Mouse (Mus musculus) kidney, postnatal 0 days (tissue): ENCODE measurements at regions not wholly inside any gene's neighbourhood (a gene's known extent, or its start where the extent isn't known, plus 50 kb on each side); places are given as distances from the start of the nearest gene placed in this dataset.

Experiments used
- ATAC-seq: fragments of 200-750 bp; cut with Nextera tagmentation; replicated peaks from 2 replicates; pipeline ENCODE4 v1.8.0; 2017; ENCODE audit warnings: low read depth, moderate number of reproducible peaks, moderate TSS enrichment, moderate library complexity; ENCODE audit not compliant: low FRiP score
- DNase-seq: peaks from one replicate; pipeline ENCODE4 v3.0.0-alpha.2; 2016; ENCODE audit warnings: low spot score
- H3K27ac ChIP-seq: fragments of 300-500 bp; sonication (generic); 2 replicates; pipeline ENCODE4 v1.5.1; 2014; ENCODE audit warnings: mild to moderate bottlenecking
- H3K27me3 ChIP-seq: fragments of 300-500 bp; sonication (generic); 2 replicates; pipeline ENCODE4 v1.6.1; 2014; ENCODE audit warnings: low read length, mixed read lengths; ENCODE audit not compliant: insufficient read depth
- H3K36me3 ChIP-seq: fragments of 300-500 bp; sonication (generic); 2 replicates; pipeline ENCODE4 v1.6.1; 2014; ENCODE audit warnings: low read length, mixed read lengths; ENCODE audit not compliant: insufficient read depth
- H3K4me1 ChIP-seq: fragments of 300-500 bp; sonication (generic); replicated peaks from 2 replicates; pipeline ENCODE4 v1.6.1; 2014; ENCODE audit warnings: antibody characterized with exemption, low read length, mixed read lengths; ENCODE audit not compliant: insufficient read depth
- H3K4me2 ChIP-seq: fragments of 300-500 bp; sonication (generic); 2 replicates; pipeline ENCODE4 v1.6.1; 2014; ENCODE audit warnings: mild to moderate bottlenecking, low read length, moderate library complexity, mixed read lengths
- H3K4me3 ChIP-seq: fragments of 300-500 bp; sonication (generic); replicated peaks from 2 replicates; pipeline ENCODE4 v1.5.1; 2014; ENCODE audit warnings: low read depth, low read length
- H3K9ac ChIP-seq: fragments of 300-500 bp; sonication (generic); 2 replicates; pipeline ENCODE4 v1.6.1; 2014; ENCODE audit warnings: low read depth, low read length
- H3K9me3 ChIP-seq: fragments of 300-500 bp; sonication (generic); replicated peaks from 2 replicates; pipeline ENCODE4 v1.6.1; 2016; ENCODE audit warnings: low read length, inconsistent platforms, mixed read lengths
- CTCF ChIP-seq: IDR thresholded peaks from 2 replicates; pipeline ENCODE4 v1.5.1; 2016; ENCODE audit warnings: antibody characterized with exemption, low read depth, mild to moderate bottlenecking, moderate library complexity
- WGBS: fragments of 180-500 bp; shearing (Covaris S2); extraction: QIAGEN DNeasy Blood & Tissue Kit; methylation state at CpG from one replicate; pipeline ENCODE4 v1.1.7; 2014; 5-methylcytosine and 5-hydroxymethylcytosine counted together

DNA sequence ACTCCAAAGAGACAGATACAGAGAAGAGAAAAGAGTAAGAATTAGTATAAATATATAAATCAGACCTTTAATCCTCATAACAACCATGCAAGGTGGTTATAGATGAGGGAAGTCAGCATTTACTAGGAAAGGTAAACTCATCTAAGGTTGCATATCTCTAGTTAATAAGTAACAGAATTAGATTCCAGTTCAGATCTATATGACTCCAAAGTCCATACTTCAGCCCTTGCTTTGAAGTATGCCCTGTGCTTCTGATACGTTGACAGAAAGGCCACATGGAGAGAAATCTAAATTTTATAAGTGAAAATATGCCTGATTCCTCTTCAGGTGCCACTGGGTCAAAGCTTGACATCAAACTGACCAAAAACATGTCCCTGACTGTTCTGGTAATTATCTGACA, 414.7 kb upstream of the Acvr2a start:
- ATAC-seq = no peak
- WGBS = 68% methylated on average over 1 of the region's 1 CpGs
- no peak for TF ChIP-seq CTCF
- no peaks in the 10 kb centered on the region for H3K4me1 ChIP-seq
- no peak overlapping the region for H3K4me2 ChIP-seq
- H3K4me3 ChIP-seq = no peak overlapping the region
- no peak for DNase-seq
- no peaks in the 10 kb centered on the region for H3K36me3 ChIP-seq
- H3K27me3 ChIP-seq = no peaks in the 10 kb centered on the region
- no peaks in the 10 kb centered on the region for H3K9me3 ChIP-seq
- no peak overlapping the region for H3K27ac ChIP-seq
- H3K9ac ChIP-seq = no peak overlapping the region

DNA sequence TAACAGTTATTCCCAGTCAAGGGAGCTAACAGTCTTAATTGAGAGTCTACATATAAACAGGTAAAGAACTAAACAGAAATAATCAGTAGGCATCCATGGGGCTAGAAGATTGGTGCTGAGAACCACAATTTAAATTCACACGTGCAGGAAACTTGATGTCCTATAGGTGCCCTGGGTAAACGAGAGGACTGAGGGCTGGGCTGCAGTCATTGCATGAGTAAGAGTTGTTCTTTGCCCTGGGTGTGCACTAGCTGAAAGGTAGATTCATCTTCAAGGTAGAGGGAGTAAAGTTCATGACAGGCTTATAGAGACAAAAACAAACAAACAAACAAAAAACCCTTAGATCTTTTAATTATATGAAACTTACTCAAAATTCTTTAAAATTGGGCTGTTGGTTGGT, 411.1 kb upstream of the Acvr2a start:
- Histone ChIP-seq H3K4me2 (no peak overlapping the region), H3K36me3 (no peaks in the 10 kb centered on the region), H3K4me1 (no peaks in the 10 kb centered on the region), H3K27me3 (no peaks in the 10 kb centered on the region), H3K9me3 (no peaks in the 10 kb centered on the region), H3K9ac (no peak overlapping the region), H3K4me3 (no peak overlapping the region), H3K27ac (no peak overlapping the region)
- ATAC-seq (no peak), DNase-seq (no peak)
- WGBS = 78% methylated on average over 2 of the region's 2 CpGs
- TF ChIP-seq CTCF = no peak

DNA sequence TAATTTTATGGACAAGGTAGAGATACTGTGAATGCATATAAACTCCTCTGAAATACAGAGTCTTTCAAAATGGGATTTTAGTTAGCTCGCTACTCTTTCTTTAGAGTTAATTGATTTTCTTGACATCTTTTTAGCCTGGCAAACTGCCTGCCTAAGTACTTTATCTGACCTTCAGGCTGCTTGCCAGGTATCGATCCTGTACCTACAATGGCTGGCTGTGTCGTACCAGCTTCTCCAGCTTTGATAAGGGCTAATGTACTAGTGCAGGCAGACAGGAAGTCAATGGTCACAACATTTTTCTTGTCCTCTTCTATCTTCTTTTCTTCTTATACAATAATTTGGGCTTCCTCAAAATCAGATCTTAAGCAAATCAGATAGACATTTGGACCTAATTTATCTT, 409.4 kb upstream of the Acvr2a start:
- H3K27me3 ChIP-seq = no peaks in the 10 kb centered on the region
- no peak overlapping the region for H3K27ac ChIP-seq
- no peak overlapping the region for H3K4me2 ChIP-seq
- 71% methylated on average over 3 of the region's 3 CpGs for WGBS
- ATAC-seq (no peak), DNase-seq (no peak)
- no peaks in the 10 kb centered on the region for H3K36me3 ChIP-seq
- TF ChIP-seq CTCF = no peak
- H3K9me3 ChIP-seq = no peaks in the 10 kb centered on the region
- H3K4me3 ChIP-seq = no peak overlapping the region
- H3K9ac ChIP-seq = no peak overlapping the region
- H3K4me1 ChIP-seq = no peaks in the 10 kb centered on the region

DNA sequence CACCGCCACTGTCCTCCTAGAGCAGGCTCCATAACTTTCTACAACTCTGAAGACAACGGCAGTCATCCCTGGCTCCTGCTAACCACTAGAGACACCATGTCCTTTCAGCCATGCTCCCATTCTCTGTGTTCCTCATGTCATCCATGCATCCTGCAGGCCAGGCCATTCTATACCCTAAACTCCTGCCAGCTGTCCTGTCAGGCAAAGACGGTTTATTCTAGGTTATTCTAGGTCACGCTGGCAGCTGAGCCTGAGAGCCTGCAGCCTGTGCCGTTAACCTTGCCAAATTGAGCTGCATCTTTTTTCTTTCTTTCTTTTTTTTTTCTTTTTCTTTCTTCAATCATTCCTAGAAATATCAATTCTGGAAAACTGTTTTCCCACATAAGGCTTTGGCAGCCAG, 406.0 kb upstream of the Acvr2a start:
- ATAC-seq = no peak
- Histone ChIP-seq H3K9ac (no peak overlapping the region), H3K36me3 (no peaks in the 10 kb centered on the region), H3K9me3 (no peaks in the 10 kb centered on the region), H3K27me3 (no peaks in the 10 kb centered on the region), H3K4me2 (no peak overlapping the region), H3K27ac (no peak overlapping the region), H3K4me1 (no peaks in the 10 kb centered on the region), H3K4me3 (no peak overlapping the region)
- no peak for TF ChIP-seq CTCF
- no peak for DNase-seq
- 78% methylated on average over 5 of the region's 5 CpGs for WGBS

DNA sequence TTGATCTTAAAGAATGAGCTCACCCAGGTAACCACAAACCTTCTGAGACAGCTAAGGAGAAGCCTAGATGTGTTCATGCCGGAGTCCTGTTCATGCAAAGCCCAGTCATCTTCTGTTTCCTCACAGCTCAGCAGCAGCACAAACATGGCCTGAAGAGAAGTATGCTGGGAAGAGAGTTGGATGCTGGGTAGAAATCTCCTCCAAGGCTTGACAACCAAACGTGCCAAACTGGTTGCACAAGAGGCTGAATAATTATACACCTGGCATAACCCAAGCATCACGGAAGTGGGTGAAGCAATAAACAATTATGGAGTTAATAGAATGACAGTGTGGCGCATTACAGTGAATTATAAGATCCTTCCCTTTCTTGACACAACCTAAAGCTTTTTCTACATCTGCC, 404.0 kb upstream of the Acvr2a start:
- H3K36me3 ChIP-seq = no peaks in the 10 kb centered on the region
- WGBS = 76% methylated on average over 4 of the region's 4 CpGs
- TF ChIP-seq CTCF = no peak
- ATAC-seq (no peak), DNase-seq (no peak)
- H3K27ac ChIP-seq = no peak overlapping the region
- H3K4me1 ChIP-seq = 0 out of 2 replicates have a peak, but pooled peaks cover 3% of the 10 kb centered on the region
- H3K4me3 ChIP-seq = no peak overlapping the region
- H3K4me2 ChIP-seq = no peak overlapping the region
- H3K9ac ChIP-seq = no peak overlapping the region
- H3K9me3 ChIP-seq = no peaks in the 10 kb centered on the region
- H3K27me3 ChIP-seq = no peaks in the 10 kb centered on the region

DNA sequence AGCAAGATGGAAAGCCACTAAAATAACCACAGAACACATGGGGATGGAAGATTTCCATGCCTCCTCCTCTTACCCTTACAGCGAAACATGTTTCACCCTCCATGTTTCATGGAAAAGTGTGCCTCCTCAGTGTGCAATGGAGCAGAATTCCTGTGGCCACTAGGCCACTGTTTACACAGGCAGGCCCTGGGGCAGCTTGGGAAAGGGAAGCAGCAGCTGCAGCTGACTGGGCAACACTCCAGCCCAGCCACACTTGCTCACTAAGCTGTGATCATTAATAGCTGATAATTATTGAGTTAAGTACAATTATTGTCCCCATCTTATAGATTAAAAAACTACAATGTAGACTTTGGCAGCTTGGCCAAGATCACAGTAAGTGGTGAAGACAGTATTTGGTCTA, 402.5 kb upstream of the Acvr2a start:
- no peak for DNase-seq
- Histone ChIP-seq H3K4me2 (no peak overlapping the region), H3K27ac (no peak overlapping the region), H3K4me1 (0 out of 2 replicates have a peak, but pooled peaks cover 3% of the 10 kb centered on the region), H3K27me3 (no peaks in the 10 kb centered on the region), H3K4me3 (no peak overlapping the region), H3K9ac (no peak overlapping the region), H3K9me3 (no peaks in the 10 kb centered on the region), H3K36me3 (no peaks in the 10 kb centered on the region)
- WGBS = 78% methylated on average over 1 of the region's 1 CpGs
- ATAC-seq = no peak
- TF ChIP-seq CTCF = no peak

DNA sequence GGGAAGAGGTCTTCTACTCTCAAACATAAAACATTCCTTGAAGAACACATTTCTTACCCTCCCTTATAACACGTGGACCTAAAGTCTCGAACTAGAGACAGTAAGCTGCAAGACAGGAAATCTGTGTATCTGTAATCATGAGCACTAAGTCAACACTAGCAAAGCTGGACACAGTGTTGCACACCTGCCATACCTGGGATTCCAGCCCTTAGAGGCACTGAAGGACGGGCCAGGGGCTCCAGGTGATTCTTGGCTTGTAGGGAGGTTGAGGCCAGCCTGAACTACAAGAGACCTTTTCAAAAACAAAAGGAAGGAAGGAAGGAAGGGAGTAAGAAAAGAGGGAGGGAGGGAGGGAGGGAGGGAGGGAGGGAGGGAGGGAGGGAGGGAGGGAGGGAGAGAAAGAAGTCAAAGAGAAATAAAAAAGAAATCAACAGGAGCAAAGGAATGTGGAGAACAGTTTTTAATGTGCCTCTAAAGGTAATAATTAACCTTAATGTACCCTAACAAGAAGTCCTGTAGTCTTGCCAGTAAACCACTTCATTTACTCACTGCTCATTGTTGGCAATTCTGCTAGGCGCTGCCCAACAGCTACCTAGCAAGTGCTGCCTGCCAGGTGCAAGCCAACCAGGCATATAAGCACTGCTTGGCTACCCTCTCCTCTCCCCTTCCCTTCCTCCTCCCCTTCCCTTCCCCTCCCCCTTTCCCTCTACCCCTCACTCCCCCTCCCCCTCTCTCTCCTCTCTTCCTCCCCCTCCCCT, 401.0 kb upstream of the Acvr2a start:
- no peaks in the 10 kb centered on the region for H3K27me3 ChIP-seq
- no peak overlapping the region for H3K9ac ChIP-seq
- ATAC-seq (peak; percentile 92), DNase-seq (peak; percentile 56)
- H3K4me2 ChIP-seq = no peak overlapping the region
- H3K36me3 ChIP-seq = no peaks in the 10 kb centered on the region
- 56% methylated on average over 4 of the region's 4 CpGs for WGBS
- 0 out of 2 replicates have a peak overlapping the region, but pooled peaks have one; percentile 31 for H3K27ac ChIP-seq
- H3K4me1 ChIP-seq = 0 out of 2 replicates have a peak, but pooled peaks cover 3% of the 10 kb centered on the region
- H3K4me3 ChIP-seq = no peak overlapping the region
- no peak for TF ChIP-seq CTCF
- no peaks in the 10 kb centered on the region for H3K9me3 ChIP-seq
